Mouse (Mus musculus) B cell, adult 67 days (primary cell): ENCODE data around the gene Trem3. TPM values are rescaled to one million over a fixed set of nuclear protein-coding genes. Genes with fewer than 3 reads are reported as not detected.

Source experiments
- total RNA-seq, 2 experiments: library from RNA; stranded (reverse); gene quantifications; 4 replicates each; pipeline ENCODE4 v1.2.4; 2023

Trem3 gene
- total RNA-seq: not detected

DNA sequence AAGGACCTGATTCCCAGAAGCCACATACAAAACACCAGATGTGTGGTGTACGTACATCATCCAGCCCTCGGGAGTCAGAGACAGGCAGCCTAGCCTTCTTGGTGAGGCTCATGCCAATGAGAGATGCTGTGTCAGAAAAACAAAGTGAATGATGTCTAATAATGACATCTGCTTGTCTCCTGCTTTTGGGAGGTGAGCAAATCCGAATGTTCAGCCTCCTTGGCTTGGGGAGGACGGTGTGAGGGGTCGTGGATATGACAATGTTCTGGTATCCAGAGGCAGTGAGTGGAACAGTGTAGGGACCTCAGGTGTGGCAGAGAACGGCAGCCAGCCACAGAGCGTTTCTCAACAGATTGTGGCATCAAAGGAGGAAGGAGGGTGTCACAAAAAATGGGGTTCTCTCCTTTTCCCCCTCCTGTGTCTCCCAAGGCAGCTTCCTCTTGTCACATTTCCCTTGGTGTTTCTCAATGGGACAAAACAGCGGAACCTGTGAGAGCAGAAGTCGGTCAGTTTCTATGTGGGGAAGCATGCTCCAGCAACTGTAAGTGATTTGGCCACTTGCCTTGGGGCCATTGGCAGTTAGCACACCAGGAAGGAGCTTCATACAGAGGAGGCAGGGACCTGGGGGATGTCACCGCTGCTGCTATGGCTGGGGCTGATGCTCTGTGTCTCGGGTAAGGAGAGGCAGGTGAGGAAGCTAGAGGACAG lies at the start of gene Trem3:
Gene Trem3 (plus strand): TSS at position 557 of the 708 bp plus-strand sequence.

DNA sequence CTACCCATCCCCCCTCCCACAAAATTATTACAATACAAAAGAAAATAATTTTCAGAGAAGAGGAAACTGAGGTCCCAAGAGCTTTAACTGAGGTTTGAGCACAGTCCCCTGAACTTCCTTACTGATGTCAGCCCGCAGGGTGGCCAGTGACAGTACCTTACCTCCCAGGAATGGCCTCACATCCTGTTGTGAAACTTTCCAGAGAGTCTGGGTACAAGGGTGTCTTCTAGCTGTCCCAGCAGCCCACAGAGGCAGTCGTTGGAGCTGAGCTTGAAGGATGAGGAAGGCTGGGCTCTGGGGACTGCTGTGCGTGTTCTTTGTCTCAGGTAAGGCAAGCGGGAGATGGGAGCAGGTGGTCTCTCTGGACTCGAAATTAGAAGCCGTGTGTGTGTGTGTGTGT lies 15.1 kb upstream of the Trem3 start, which contains the start of gene Trem1:
Gene Trem1 (plus strand): TSS at position 251 of the 400 bp plus-strand sequence.

DNA sequence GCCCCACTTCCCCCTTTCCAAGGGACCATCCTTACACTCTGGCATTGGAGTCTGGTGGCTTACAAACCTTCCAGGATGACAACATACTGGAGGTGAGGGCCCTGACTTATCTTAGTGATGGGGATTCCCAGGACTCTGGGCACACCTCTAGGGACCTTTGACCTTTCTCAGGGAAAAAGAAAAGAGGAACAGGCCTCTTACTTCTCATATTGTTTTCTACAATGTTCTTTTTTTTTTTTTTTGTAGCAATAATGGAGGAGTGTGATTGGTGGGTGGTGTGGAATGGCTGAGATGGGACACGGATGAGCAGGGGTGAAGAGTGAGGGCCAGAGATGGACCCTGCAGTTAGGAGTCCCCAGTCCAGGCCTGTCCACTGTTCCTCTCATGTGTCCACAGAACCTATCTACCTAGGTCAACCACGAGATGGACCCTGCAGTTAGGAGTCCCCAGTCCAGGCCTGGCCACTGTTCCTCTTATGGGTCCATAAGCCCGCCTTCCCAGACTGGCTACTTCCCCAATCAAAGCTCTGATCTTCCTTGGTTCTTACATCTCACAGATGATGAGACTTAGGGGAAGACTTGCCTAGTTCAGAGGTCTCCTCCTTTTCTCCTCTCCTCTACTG lies 16.3 kb downstream of the Trem3 start, which contains the start of gene Treml4:
Gene Treml4 (plus strand): TSS at position 555 of the 622 bp plus-strand sequence.

DNA sequence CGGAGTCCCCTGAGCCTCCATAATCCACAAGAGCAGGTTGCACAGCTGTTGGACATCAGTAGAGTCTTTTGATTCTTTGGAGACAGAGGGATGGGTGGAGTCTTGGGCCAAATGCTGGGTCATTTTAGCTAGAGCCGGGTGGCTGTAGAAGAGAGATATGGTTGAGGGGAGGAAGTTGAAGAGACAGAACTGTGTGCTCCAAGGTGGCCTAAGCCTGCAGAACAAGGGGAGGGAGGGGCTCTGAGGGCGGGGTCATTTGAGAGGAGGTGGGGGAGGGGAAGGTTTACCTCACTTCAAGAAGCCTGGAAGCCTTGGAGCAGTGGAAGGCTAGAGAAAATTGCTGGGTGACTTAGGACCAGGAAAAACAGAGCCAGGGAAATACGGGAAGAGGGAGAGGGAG lies 51.6 kb downstream of the Trem3 start, which contains the start of gene Treml2:
Gene Treml2 (plus strand): TSS at position 296 of the 400 bp plus-strand sequence.

Other genes starting within 250 kb of the Trem3 start
- not detected for gene 1700122O11Rik, start 209.5 kb upstream of the Trem3 start, total RNA-seq
- gene 1700067P10Rik, start 158.5 kb upstream of the Trem3 start, total RNA-seq: not detected
- gene 9830107B12Rik, start 101.5 kb upstream of the Trem3 start, total RNA-seq: not detected
- under 1 TPM in 1 of 2 experiments, not detected in 1; 0.61 TPM for gene A530064D06Rik, start 80.5 kb upstream of the Trem3 start, total RNA-seq
- gene Trem1, start 15.0 kb upstream of the Trem3 start, total RNA-seq: 1 to 10 TPM; 1.6 to 3.7 TPM
- gene Treml4, start 16.5 kb downstream of the Trem3 start, total RNA-seq: 1 to 10 TPM; 2.0 to 2.4 TPM
- gene Treml2, start 51.7 kb downstream of the Trem3 start, total RNA-seq: 100 to 1,000 TPM; 174 to 186 TPM
- 10 to 100 TPM; 11.2 to 11.3 TPM for gene B430306N03Rik, start 68.4 kb downstream of the Trem3 start, total RNA-seq
- gene Trem2, start 98.6 kb downstream of the Trem3 start, total RNA-seq: not detected
- not detected for gene Treml1, start 112.1 kb downstream of the Trem3 start, total RNA-seq
- gene Nfya, start 162.1 kb downstream of the Trem3 start, total RNA-seq: 100 to 1,000 TPM; 118 TPM
- 10 to 100 TPM; 50.5 to 59.6 TPM for gene Oard1, start 162.2 kb downstream of the Trem3 start, total RNA-seq
- gene Apobec2, start 185.2 kb downstream of the Trem3 start, total RNA-seq: under 1 TPM in 1 of 2 experiments, not detected in 1; 0.64 TPM
- gene Tspo2, start 203.7 kb downstream of the Trem3 start, total RNA-seq: not detected
- gene Unc5cl, start 207.1 kb downstream of the Trem3 start, total RNA-seq: 1 to 10 TPM; 4.8 to 7.3 TPM